Mouse (Mus musculus): ENCODE results near the gene Wnt10b.

DNA sequence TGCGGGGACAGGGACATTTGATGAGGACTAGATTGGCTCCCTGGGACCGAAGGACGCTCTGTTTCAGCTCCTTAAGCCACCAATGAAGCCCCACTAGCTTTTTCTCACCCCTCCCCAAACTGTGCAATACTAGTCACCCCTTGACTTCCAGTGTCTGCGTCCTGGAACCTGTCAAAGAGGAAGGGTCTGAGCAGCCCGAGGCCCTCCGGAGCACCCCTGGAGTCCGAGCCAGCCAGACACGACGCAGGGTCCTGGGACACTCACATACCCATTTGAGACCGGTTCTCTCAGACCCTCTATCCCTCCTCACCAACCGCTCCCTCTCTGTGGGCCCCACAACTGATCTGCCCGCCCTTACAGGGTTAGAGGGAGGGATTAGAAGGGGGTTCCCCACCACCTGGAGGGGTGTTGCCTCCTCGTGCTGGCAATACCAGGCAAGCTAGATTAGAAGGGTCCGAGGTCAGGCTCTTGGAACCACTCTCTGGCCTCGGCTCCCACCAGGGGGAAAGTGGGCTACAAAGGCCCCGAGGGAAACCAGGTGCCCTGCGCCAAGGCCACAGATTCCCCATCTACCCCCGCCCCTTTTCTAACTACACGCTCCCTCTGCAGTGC, 839 bp downstream of the Wnt10b start:
- TF ChIP-seq CTCF (IDR thresholded peaks at IDR 0.05; ENCODE audit: control insufficient read depth, insufficient read depth, insufficient read length): no peak
- TF ChIP-seq USF1 (IDR thresholded peaks at IDR 0.05; ENCODE audit: low read depth): no peak
- TF ChIP-seq MAX (IDR thresholded peaks at IDR 0.05): no peak
